Mouse (Mus musculus) midbrain, postnatal 0 days (tissue): Measurements from ENCODE around the gene Ctcf. TPM values are rescaled to one million over a fixed set of nuclear protein-coding genes. Genes with fewer than 3 reads are reported as not detected.
"Not testable (repeated sequence)": the region's sequence is repeated elsewhere in the genome, so short reads cannot be mapped to it uniquely, and the experiment has no call there.

Experiments used
- ATAC-seq: fragments of 200-750 bp; cut with Nextera tagmentation; 2 replicates; pipeline ENCODE4 v1.8.0; 2017; ENCODE audit warnings: moderate number of reproducible peaks, mild to moderate bottlenecking, moderate TSS enrichment, moderate library complexity; ENCODE audit not compliant: low FRiP score
- DNase-seq: peaks from one replicate; pipeline ENCODE4 v3.0.0-alpha.2; 2015; ENCODE audit warnings: low spot score
- H3K27ac ChIP-seq: fragments of 300-500 bp; sonication (generic); 2 replicates; pipeline ENCODE4 v1.5.1; 2014; ENCODE audit warnings: low read depth, mild to moderate bottlenecking, low read length, mixed read lengths
- H3K27me3 ChIP-seq: fragments of 300-500 bp; sonication (generic); 2 replicates; pipeline ENCODE4 v1.6.1; 2014; ENCODE audit warnings: low read length, control low read depth, mixed read lengths; ENCODE audit not compliant: insufficient read depth
- H3K36me3 ChIP-seq: fragments of 300-500 bp; sonication (generic); 2 replicates; pipeline ENCODE4 v1.6.1; 2014; ENCODE audit warnings: low read length, control low read depth, mixed read lengths; ENCODE audit not compliant: insufficient read depth
- H3K4me1 ChIP-seq: fragments of 300-500 bp; sonication (generic); 2 replicates; pipeline ENCODE4 v1.6.1; 2014; ENCODE audit warnings: mild to moderate bottlenecking, control low read depth, antibody characterized with exemption, low read length, mixed read lengths; ENCODE audit not compliant: insufficient read depth
- H3K4me2 ChIP-seq: fragments of 300-500 bp; sonication (generic); 2 replicates; pipeline ENCODE4 v1.6.1; 2014; ENCODE audit warnings: low read depth, mild to moderate bottlenecking, low read length, mixed read lengths; ENCODE audit not compliant: poor library complexity, severe bottlenecking
- H3K4me3 ChIP-seq: fragments of 300-500 bp; sonication (generic); 2 replicates; pipeline ENCODE4 v1.5.1; 2014; ENCODE audit warnings: low read depth, mild to moderate bottlenecking, low read length, moderate library complexity
- H3K9ac ChIP-seq: fragments of 300-500 bp; sonication (generic); replicated peaks from 2 replicates; pipeline ENCODE4 v1.6.1; 2014; ENCODE audit warnings: mild to moderate bottlenecking, low read length, moderate library complexity, mixed read lengths; ENCODE audit not compliant: poor library complexity, severe bottlenecking
- H3K9me3 ChIP-seq: fragments of 300-500 bp; sonication (generic); 2 replicates; pipeline ENCODE4 v1.6.1; 2016; ENCODE audit warnings: low read length, control low read depth
- CTCF ChIP-seq: IDR thresholded peaks from 2 replicates; pipeline ENCODE4 v1.5.1; 2016; ENCODE audit warnings: antibody characterized with exemption, mild to moderate bottlenecking
- WGBS: fragments of 180-500 bp; shearing (Covaris S2); extraction: QIAGEN DNeasy Blood & Tissue Kit; methylation state at CpG from one replicate; pipeline ENCODE4 v1.1.7; 2014; 5-methylcytosine and 5-hydroxymethylcytosine counted together
- polyA plus RNA-seq: library from polyadenylated mRNA; unstranded; fragments of >200 nt; fragmentation: Nextera tagmentation; extraction: Ambion mirVana; gene quantifications from 2 replicates; pipeline ENCODE4 v1.2.1, GENCODE M21; 2015
- total RNA-seq: library from RNA; depleted of rRNA; stranded (reverse); fragments of >200 nt; gene quantifications from 2 replicates; pipeline ENCODE4 v1.2.3, GENCODE M21; 2014

Gene Ctcf
- total and polyA plus RNA-seq, 2 experiments from 2014 or later, result 40.2 to 81.9 TPM

- Histone ChIP-seq H3K36me3 (no peaks in the 10 kb centered on the region), H3K27me3 (no peaks in the 10 kb centered on the region), H3K4me1 (no peaks in the 10 kb centered on the region), H3K27ac (no peak overlapping the region), H3K4me2 (no peak overlapping the region), H3K9ac (no peak overlapping the region), H3K9me3 (no peaks in the 10 kb centered on the region), H3K4me3 (no peak overlapping the region)
- WGBS, result 83% methylated on average over 6 of the region's 6 CpGs
- ATAC-seq (no peak), DNase-seq (no peak)
- no peak for TF ChIP-seq CTCF
These were observed 37.6 kb upstream of the Ctcf start for GRCm38 (mm10) chr8:105598777-105599176.

DNA sequence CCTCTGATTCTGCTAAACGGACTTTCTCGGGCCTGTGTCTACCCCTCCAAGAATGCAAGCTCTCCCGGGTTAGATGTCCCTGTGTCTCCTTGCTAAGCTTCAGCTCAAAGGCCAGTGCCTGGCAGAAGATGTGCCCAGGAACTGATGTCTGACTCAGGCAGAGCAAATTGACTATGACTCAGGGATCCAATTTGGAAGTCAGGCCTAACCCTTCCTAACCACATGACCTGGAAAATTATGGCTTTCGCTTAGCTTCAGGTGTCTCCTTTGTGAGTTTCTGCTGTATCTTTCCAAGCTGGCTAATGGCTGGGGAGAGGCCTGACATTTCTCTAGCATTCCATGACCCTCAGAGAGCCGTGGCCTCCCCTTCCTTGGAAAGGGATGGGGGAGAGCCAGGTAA, 35.1 kb upstream of the Ctcf start:
- no peaks in the 10 kb centered on the region for H3K9me3 ChIP-seq
- no peak for DNase-seq
- 71% methylated on average over 5 of the region's 5 CpGs for WGBS
- H3K36me3 ChIP-seq, result no peaks in the 10 kb centered on the region
- H3K27ac ChIP-seq, result no peak overlapping the region
- no peak overlapping the region for H3K4me3 ChIP-seq
- no peaks in the 10 kb centered on the region for H3K4me1 ChIP-seq
- H3K27me3 ChIP-seq, result no peaks in the 10 kb centered on the region
- ATAC-seq, result no peak
- no peak overlapping the region for H3K4me2 ChIP-seq
- TF ChIP-seq CTCF, result no peak
- no peak overlapping the region for H3K9ac ChIP-seq

- H3K4me1 ChIP-seq, H3K27ac ChIP-seq, H3K4me2 ChIP-seq, H3K36me3 ChIP-seq, H3K9me3 ChIP-seq, ATAC-seq, H3K4me3 ChIP-seq, DNase-seq, H3K9ac ChIP-seq, H3K27me3 ChIP-seq: not testable (repeated sequence)
- WGBS, result 93% methylated on average over 2 of the region's 3 CpGs
These were observed 33.8 kb upstream of the Ctcf start for GRCm38 (mm10) chr8:105602540-105602939.

- Histone ChIP-seq H3K9me3 (no peaks in the 10 kb centered on the region), H3K4me3 (peak within 1 kb of the TSS; percentile 94), H3K4me1 (peaks cover 4% of the 10 kb centered on the region; the same call in 1 of the 2 replicates), H3K36me3 (no peaks in the 10 kb centered on the region), H3K27ac (peak within 1 kb of the TSS; percentile 95), H3K4me2 (peak within 1 kb of the TSS; percentile 90), H3K27me3 (no peaks in the 10 kb centered on the region), H3K9ac (peak within 1 kb of the TSS; percentile 98)
- peak; percentile 81 for DNase-seq
- peak; percentile 79 for ATAC-seq
- under 1% methylated on average over 20 of the region's 42 CpGs for WGBS
- peak; percentile 80 for TF ChIP-seq CTCF
These were observed 31.5 kb upstream of the Ctcf start, which contains the start of gene Ripor1 for GRCm38 (mm10) chr8:105604804-105605381. TSS of gene Ripor1 (plus strand) at chr8:105605255.

GRCm38 (mm10) chr8:105605491-105606188, 30.7 kb upstream of the Ctcf start:
- no peak for TF ChIP-seq CTCF
- Histone ChIP-seq H3K27ac (peak overlapping the region; percentile 95), H3K4me3 (peak overlapping the region; percentile 94), H3K9ac (peak overlapping the region; percentile 98), H3K4me2 (peak overlapping the region; percentile 90), H3K9me3 (no peaks in the 10 kb centered on the region), H3K36me3 (no peaks in the 10 kb centered on the region), H3K4me1 (peaks cover 4% of the 10 kb centered on the region; the same call in 1 of the 2 replicates), H3K27me3 (no peaks in the 10 kb centered on the region)
- DNase-seq (no peak), ATAC-seq (peak; percentile 39)
- WGBS, result under 1% methylated on average over 25 of the region's 39 CpGs
